Mouse (Mus musculus): ENCODE measurements around the gene Gm49366. TPM values are rescaled to one million over a fixed set of nuclear protein-coding genes. Genes with fewer than 3 reads are reported as not detected.
"Not testable (repeated sequence)": the region's sequence is repeated elsewhere in the genome, so short reads cannot be mapped to it uniquely, and the experiment has no call there.

The Gm49366 gene
- polyA plus RNA-seq, 1 experiment, result not detected

- Histone ChIP-seq H3ac (ENCODE audit: control insufficient read depth, insufficient read length, low read depth) (no peak overlapping the region), H3K4me3 (ENCODE audit: insufficient read depth, poor library complexity, severe bottlenecking) (no peak overlapping the region), H3K79me3 (ENCODE audit: low read depth) (no peaks in the 10 kb centered on the region)
Observed at GRCm38 (mm10) chr12:84064621-84065020, 25.9 kb downstream of the Gm49366 start.

GRCm38 (mm10) chr12:84067752-84068151 lies 29.0 kb downstream of the Gm49366 start:
- TF ChIP-seq FOSL1 (IDR thresholded peaks at IDR 0.05; ENCODE audit: insufficient read depth, low read length, poor library complexity, severe bottlenecking) (no peak), MAX (IDR thresholded peaks at IDR 0.05) (no peak), CTCF (IDR thresholded peaks at IDR 0.05; ENCODE audit: control insufficient read depth, insufficient read depth, insufficient read length) (no peak), MYOD1 (IDR thresholded peaks at IDR 0.05; ENCODE audit: control insufficient read depth, insufficient read length, low read depth) (no peak), CEBPB (IDR thresholded peaks at IDR 0.05; ENCODE audit: low read depth) (no peak)
- no peak overlapping the region for H3ac ChIP-seq (ENCODE audit: control insufficient read depth, insufficient read length, low read depth)
- no peaks in the 10 kb centered on the region for H3K36me3 ChIP-seq (ENCODE audit: control insufficient read depth, insufficient read depth)
- H3K27me3 ChIP-seq (ENCODE audit: control insufficient read depth, insufficient read depth, insufficient read length), result peaks cover 31% of the 10 kb centered on the region
- H3K4me3 ChIP-seq (ENCODE audit: insufficient read depth, poor library complexity, severe bottlenecking), result no peak overlapping the region
- no peaks in the 10 kb centered on the region for H3K79me2 ChIP-seq (ENCODE audit: control insufficient read depth, insufficient read depth)
- H3K79me3 ChIP-seq (ENCODE audit: low read depth), result no peaks in the 10 kb centered on the region

More at GRCm38 (mm10) chr12:84064621-84065020, 25.9 kb downstream of the Gm49366 start:
- Histone ChIP-seq H3K27me3 (ENCODE audit: control insufficient read depth, insufficient read depth, insufficient read length) (peaks cover 21% of the 10 kb centered on the region), H3K36me3 (ENCODE audit: control insufficient read depth, insufficient read depth) (no peaks in the 10 kb centered on the region), H3K79me2 (ENCODE audit: control insufficient read depth, insufficient read depth) (no peaks in the 10 kb centered on the region)
- TF ChIP-seq MYOD1 (IDR thresholded peaks at IDR 0.05; ENCODE audit: control insufficient read depth, insufficient read length, low read depth), result no peak
- no peak for TF ChIP-seq MYOG (IDR thresholded peaks at IDR 0.05; ENCODE audit: control insufficient read depth, extremely low read depth, insufficient read length)
- no peak for TF ChIP-seq MAX (IDR thresholded peaks at IDR 0.05)
- TF ChIP-seq CTCF (IDR thresholded peaks at IDR 0.05; ENCODE audit: control insufficient read depth, insufficient read depth, insufficient read length), result no peak
- no peak for TF ChIP-seq USF1 (IDR thresholded peaks at IDR 0.05; ENCODE audit: low read depth)
- no peak for TF ChIP-seq FOSL1 (IDR thresholded peaks at IDR 0.05; ENCODE audit: insufficient read depth, low read length, poor library complexity, severe bottlenecking)
- TF ChIP-seq CEBPB (IDR thresholded peaks at IDR 0.05; ENCODE audit: low read depth), result no peak

GRCm38 (mm10) chr12:84068296-84068695 lies 29.6 kb downstream of the Gm49366 start:
- H3K4me3 ChIP-seq (ENCODE audit: insufficient read depth, poor library complexity, severe bottlenecking), result no peak overlapping the region
- H3ac ChIP-seq (ENCODE audit: control insufficient read depth, insufficient read length, low read depth), result no peak overlapping the region
- no peaks in the 10 kb centered on the region for H3K36me3 ChIP-seq (ENCODE audit: control insufficient read depth, insufficient read depth)
- H3K79me3 ChIP-seq (ENCODE audit: low read depth), result no peaks in the 10 kb centered on the region
- TF ChIP-seq CEBPB (IDR thresholded peaks at IDR 0.05; ENCODE audit: low read depth) (no peak), MYOD1 (IDR thresholded peaks at IDR 0.05; ENCODE audit: control insufficient read depth, insufficient read length, low read depth) (no peak), USF1 (IDR thresholded peaks at IDR 0.05; ENCODE audit: low read depth) (no peak), MYOG (IDR thresholded peaks at IDR 0.05; ENCODE audit: control insufficient read depth, extremely low read depth, insufficient read length) (no peak), FOSL1 (IDR thresholded peaks at IDR 0.05; ENCODE audit: insufficient read depth, low read length, poor library complexity, severe bottlenecking) (no peak), MAX (IDR thresholded peaks at IDR 0.05) (no peak), CTCF (IDR thresholded peaks at IDR 0.05; ENCODE audit: control insufficient read depth, insufficient read depth, insufficient read length) (no peak)
- no peaks in the 10 kb centered on the region for H3K79me2 ChIP-seq (ENCODE audit: control insufficient read depth, insufficient read depth)
- H3K27me3 ChIP-seq (ENCODE audit: control insufficient read depth, insufficient read depth, insufficient read length), result peaks cover 36% of the 10 kb centered on the region

- TF ChIP-seq USF1 (IDR thresholded peaks at IDR 0.05; ENCODE audit: low read depth), result no peak
- TF ChIP-seq MAX (IDR thresholded peaks at IDR 0.05), result no peak
- TF ChIP-seq FOSL1 (IDR thresholded peaks at IDR 0.05; ENCODE audit: insufficient read depth, low read length, poor library complexity, severe bottlenecking), result no peak
- no peak for TF ChIP-seq CTCF (IDR thresholded peaks at IDR 0.05; ENCODE audit: control insufficient read depth, insufficient read depth, insufficient read length)
- TF ChIP-seq MYOD1 (IDR thresholded peaks at IDR 0.05; ENCODE audit: control insufficient read depth, insufficient read length, low read depth), result no peak
- TF ChIP-seq MYOG (IDR thresholded peaks at IDR 0.05; ENCODE audit: control insufficient read depth, extremely low read depth, insufficient read length), result no peak
- no peak for TF ChIP-seq CEBPB (IDR thresholded peaks at IDR 0.05; ENCODE audit: low read depth)
- no peaks in the 10 kb centered on the region for H3K36me3 ChIP-seq (ENCODE audit: control insufficient read depth, insufficient read depth)
- no peaks in the 10 kb centered on the region for H3K79me3 ChIP-seq (ENCODE audit: low read depth)
- H3K79me2 ChIP-seq (ENCODE audit: control insufficient read depth, insufficient read depth), result no peaks in the 10 kb centered on the region
- H3K27me3 ChIP-seq (ENCODE audit: control insufficient read depth, insufficient read depth, insufficient read length), result peaks cover 38% of the 10 kb centered on the region
- H3ac ChIP-seq (ENCODE audit: control insufficient read depth, insufficient read length, low read depth), result no peak within 1 kb of the TSS
- H3K4me3 ChIP-seq (ENCODE audit: insufficient read depth, poor library complexity, severe bottlenecking), result no peak within 1 kb of the TSS
Observed at GRCm38 (mm10) chr12:84068986-84069385, 30.3 kb downstream of the Gm49366 start, which contains the start of gene Acot5. Gene Acot5, plus strand, starts transcription at chr12:84069325.

- H3K79me3 ChIP-seq (ENCODE audit: low read depth); H3K4me3 ChIP-seq (ENCODE audit: insufficient read depth, poor library complexity, severe bottlenecking); H3ac ChIP-seq (ENCODE audit: control insufficient read depth, insufficient read length, low read depth); H3K36me3 ChIP-seq (ENCODE audit: control insufficient read depth, insufficient read depth); H3K79me2 ChIP-seq (ENCODE audit: control insufficient read depth, insufficient read depth): not testable (repeated sequence)
- H3K27me3 ChIP-seq (ENCODE audit: control insufficient read depth, insufficient read depth, insufficient read length), result peaks cover 40% of the 10 kb centered on the region
Observed at GRCm38 (mm10) chr12:84069582-84069981, 30.8 kb downstream of the Gm49366 start.

- H3K27me3 ChIP-seq (ENCODE audit: control insufficient read depth, insufficient read depth, insufficient read length), result peaks cover 41% of the 10 kb centered on the region
- H3K4me3 ChIP-seq (ENCODE audit: insufficient read depth, poor library complexity, severe bottlenecking), result no peak overlapping the region
- TF ChIP-seq MYOD1 (IDR thresholded peaks at IDR 0.05; ENCODE audit: control insufficient read depth, insufficient read length, low read depth) (no peak), MYOG (IDR thresholded peaks at IDR 0.05; ENCODE audit: control insufficient read depth, extremely low read depth, insufficient read length) (no peak)
- H3K79me2 ChIP-seq (ENCODE audit: control insufficient read depth, insufficient read depth), result no peaks in the 10 kb centered on the region
- H3K36me3 ChIP-seq (ENCODE audit: control insufficient read depth, insufficient read depth), result no peaks in the 10 kb centered on the region
- H3K79me3 ChIP-seq (ENCODE audit: low read depth), result no peaks in the 10 kb centered on the region
- H3ac ChIP-seq (ENCODE audit: control insufficient read depth, insufficient read length, low read depth), result no peak overlapping the region
Observed at GRCm38 (mm10) chr12:84071696-84072095, 33.0 kb downstream of the Gm49366 start.
